Mouse (Mus musculus) heart, adult 9 months (tissue): ENCODE data around the gene Tcp11.
A peak's percentile ranks its signal among the peaks of the same experiment; 100 is the strongest.

Experiments
- DNase-seq, 2 experiments: peaks; one replicate each; pipeline ENCODE4 v3.0.0; 2022; ENCODE audit warnings: low spot score in 2 of 2

Gene Tcp11

GRCm38 (mm10) chr17:28040620-28041019, 39.8 kb downstream of the Tcp11 start:
- no peak for DNase-seq

GRCm38 (mm10) chr17:28036813-28037756, 43.4 kb downstream of the Tcp11 start:
- DNase-seq, result no peak

- DNase-seq, result peak in 1 of 2 experiments; percentile 55
Measured at GRCm38 (mm10) chr17:28034986-28035385, 45.5 kb downstream of the Tcp11 start.

- DNase-seq, result no peak
Measured at GRCm38 (mm10) chr17:28033046-28033580, 47.3 kb downstream of the Tcp11 start.

GRCm38 (mm10) chr17:28032219-28032618, 48.2 kb downstream of the Tcp11 start:
- DNase-seq, result no peak

GRCm38 (mm10) chr17:28031281-28031941, 49.0 kb downstream of the Tcp11 start:
- no peak for DNase-seq

- no peak for DNase-seq
Measured at GRCm38 (mm10) chr17:28030446-28030845, 50.0 kb downstream of the Tcp11 start.

GRCm38 (mm10) chr17:28029308-28029707, 51.1 kb downstream of the Tcp11 start:
- DNase-seq, result peak in 1 of 2 experiments; percentile 69

- DNase-seq, result no peak
Measured at GRCm38 (mm10) chr17:28028236-28028635, 52.2 kb downstream of the Tcp11 start.

GRCm38 (mm10) chr17:28027197-28027596, 53.2 kb downstream of the Tcp11 start:
- no peak for DNase-seq

- DNase-seq, result no peak
Measured at GRCm38 (mm10) chr17:28026111-28026872, 54.1 kb downstream of the Tcp11 start.

GRCm38 (mm10) chr17:28025541-28025961, 54.9 kb downstream of the Tcp11 start:
- no peak for DNase-seq

- no peak for DNase-seq
Measured at GRCm38 (mm10) chr17:28022854-28023655, 57.4 kb downstream of the Tcp11 start.

GRCm38 (mm10) chr17:28021911-28022310, 58.5 kb downstream of the Tcp11 start:
- DNase-seq, result no peak

- DNase-seq, result no peak
Measured at GRCm38 (mm10) chr17:28019785-28020696, 60.4 kb downstream of the Tcp11 start.

GRCm38 (mm10) chr17:28018776-28019175, 61.7 kb downstream of the Tcp11 start:
- DNase-seq, result no peak

- no peak for DNase-seq
Measured at GRCm38 (mm10) chr17:28018344-28018743, 62.1 kb downstream of the Tcp11 start.
